Mouse (Mus musculus) neural tube, embryonic 13.5 days (tissue): Measurements from ENCODE around the gene Zfp629. TPM values are rescaled to one million over a fixed set of nuclear protein-coding genes. Genes with fewer than 3 reads are reported as not detected.
A peak's percentile ranks its signal among the peaks of the same experiment; 100 is the strongest.
"Not testable (repeated sequence)": the region's sequence is repeated elsewhere in the genome, so short reads cannot be mapped to it uniquely, and the experiment has no call there.

Experiments used
- ATAC-seq: fragments of 200-750 bp; cut with Nextera tagmentation; 2 replicates; pipeline ENCODE4 v1.8.0; 2017; ENCODE audit warnings: low read depth, mild to moderate bottlenecking, moderate TSS enrichment, moderate library complexity
- H3K27ac ChIP-seq: fragments of 300-500 bp; sonication (generic); replicated peaks from 2 replicates; pipeline ENCODE4 v1.5.1; 2015; ENCODE audit warnings: moderate library complexity, mild to moderate bottlenecking, inconsistent platforms
- H3K27me3 ChIP-seq: fragments of 300-500 bp; sonication (generic); 2 replicates; pipeline ENCODE4 v1.6.1; 2015; ENCODE audit warnings: mild to moderate bottlenecking, inconsistent platforms
- H3K36me3 ChIP-seq: fragments of 300-500 bp; sonication (generic); 2 replicates; pipeline ENCODE4 v1.6.1; 2015; ENCODE audit warnings: mild to moderate bottlenecking, inconsistent platforms
- H3K4me1 ChIP-seq: fragments of 300-500 bp; sonication (generic); replicated peaks from 2 replicates; pipeline ENCODE4 v1.6.1; 2015; ENCODE audit warnings: inconsistent platforms
- H3K4me2 ChIP-seq: fragments of 300-500 bp; sonication (generic); 2 replicates; pipeline ENCODE4 v1.6.1; 2015; ENCODE audit warnings: inconsistent platforms, mild to moderate bottlenecking, moderate library complexity
- H3K4me3 ChIP-seq: fragments of 300-500 bp; sonication (generic); 2 replicates; pipeline ENCODE4 v1.5.1; 2015; ENCODE audit warnings: mild to moderate bottlenecking, inconsistent platforms
- H3K9ac ChIP-seq: fragments of 300-500 bp; sonication (generic); 2 replicates; pipeline ENCODE4 v1.6.1; 2015; ENCODE audit warnings: moderate library complexity, mild to moderate bottlenecking, inconsistent platforms
- H3K9me3 ChIP-seq: fragments of 300-500 bp; sonication (generic); 2 replicates; pipeline ENCODE4 v1.6.1; 2016; ENCODE audit warnings: inconsistent platforms
- WGBS: fragments of 180-500 bp; shearing (Covaris S2); methylation state at CpG from one replicate; pipeline ENCODE4 v1.1.7; 2015; 5-methylcytosine and 5-hydroxymethylcytosine counted together
- polyA plus RNA-seq: library from polyadenylated mRNA; unstranded; fragments of >200 nt; fragmentation: Nextera tagmentation; extraction: Ambion mirVana; gene quantifications from 2 replicates; pipeline ENCODE4 v1.2.1, GENCODE M21; 2015

Zfp629 gene
- polyA plus RNA-seq, 1 experiment from 2014 or later = 23.1 TPM

DNA sequence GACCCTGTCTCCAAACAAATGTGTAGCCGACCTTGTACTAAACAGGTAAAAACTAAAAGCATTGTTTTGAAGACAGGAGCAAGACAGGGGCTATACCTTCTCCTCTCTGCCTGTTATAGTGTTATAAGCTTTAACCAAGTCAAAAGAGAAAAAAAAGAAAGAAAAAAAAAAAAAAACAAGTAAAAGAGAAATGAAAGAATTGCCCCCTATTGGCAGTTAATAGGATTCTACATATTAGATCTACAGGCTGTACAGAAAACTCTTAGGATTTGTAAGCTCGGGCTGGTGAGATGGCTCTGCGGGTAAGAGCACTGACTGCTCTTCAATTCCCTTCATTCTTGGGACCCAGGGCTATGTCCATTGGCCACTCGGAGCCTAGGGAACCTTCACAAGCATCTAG is 26.7 kb upstream of the Zfp629 start:
- no peaks in the 10 kb centered on the region for H3K36me3 ChIP-seq
- H3K4me1 ChIP-seq = peaks cover 5% of the 10 kb centered on the region
- no peak for ATAC-seq
- H3K4me3 ChIP-seq = no peak overlapping the region
- H3K27me3 ChIP-seq = no peaks in the 10 kb centered on the region
- no peaks in the 10 kb centered on the region for H3K9me3 ChIP-seq
- no peak overlapping the region for H3K27ac ChIP-seq
- no peak overlapping the region for H3K9ac ChIP-seq
- WGBS = 74% methylated on average over 4 of the region's 4 CpGs
- H3K4me2 ChIP-seq = no peak overlapping the region

DNA sequence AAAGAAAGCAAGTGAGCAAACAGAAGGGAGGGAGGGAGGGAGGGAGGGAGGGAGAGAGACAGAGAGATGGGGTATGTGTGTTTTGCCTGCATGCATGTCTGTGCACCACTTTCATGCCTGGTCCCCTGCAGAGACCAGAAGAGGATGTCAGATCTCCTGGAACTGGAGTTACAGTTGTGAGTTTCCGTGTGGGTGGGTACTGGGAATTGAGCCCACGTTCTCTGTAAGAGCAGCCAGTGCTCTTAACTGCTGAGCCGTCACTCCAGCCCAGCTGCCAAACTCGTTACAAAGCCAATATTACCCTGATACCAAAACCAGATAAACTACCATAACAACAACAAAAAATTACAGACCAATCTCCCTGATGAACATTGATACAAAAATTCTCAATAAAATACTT is 25.7 kb upstream of the Zfp629 start:
- Histone ChIP-seq H3K4me2 (no peak overlapping the region), H3K9ac (no peak overlapping the region), H3K4me1 (peaks cover 6% of the 10 kb centered on the region), H3K36me3 (no peaks in the 10 kb centered on the region), H3K27ac (no peak overlapping the region), H3K4me3 (no peak overlapping the region), H3K9me3 (no peaks in the 10 kb centered on the region), H3K27me3 (no peaks in the 10 kb centered on the region)
- ATAC-seq = no peak
- WGBS = 61% methylated on average over 4 of the region's 4 CpGs

DNA sequence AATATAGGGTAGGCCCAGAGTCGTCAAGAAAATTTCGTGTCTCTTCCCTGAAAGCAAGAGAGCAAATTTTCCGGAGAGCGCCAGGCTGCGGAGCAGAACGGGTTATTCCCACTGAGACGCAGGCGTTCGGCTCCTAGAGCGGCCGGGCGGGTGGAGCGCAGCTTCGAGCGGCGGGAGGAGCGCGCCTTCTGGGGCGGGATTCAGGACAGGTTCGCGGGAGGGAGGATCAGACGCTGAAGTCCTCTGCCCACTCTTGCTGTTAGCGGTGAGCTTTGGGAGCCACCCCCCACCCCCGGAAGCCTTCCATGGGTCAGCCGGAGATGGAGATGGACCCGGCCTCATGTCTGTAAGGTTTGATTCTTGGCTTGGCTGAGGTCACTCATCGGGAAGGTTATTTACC is 21.4 kb upstream of the Zfp629 start:
- no peaks in the 10 kb centered on the region for H3K36me3 ChIP-seq
- H3K4me3 ChIP-seq = peak overlapping the region; percentile 51
- H3K9ac ChIP-seq = peak overlapping the region; percentile 71
- peaks cover 6% of the 10 kb centered on the region for H3K4me1 ChIP-seq
- no peak overlapping the region for H3K27ac ChIP-seq
- under 1% methylated on average over 27 of the region's 27 CpGs for WGBS
- H3K4me2 ChIP-seq = peak overlapping the region; percentile 68
- no peaks in the 10 kb centered on the region for H3K27me3 ChIP-seq
- peak; percentile 85; the same call in 1 of the 2 replicates for ATAC-seq
- H3K9me3 ChIP-seq = no peaks in the 10 kb centered on the region

DNA sequence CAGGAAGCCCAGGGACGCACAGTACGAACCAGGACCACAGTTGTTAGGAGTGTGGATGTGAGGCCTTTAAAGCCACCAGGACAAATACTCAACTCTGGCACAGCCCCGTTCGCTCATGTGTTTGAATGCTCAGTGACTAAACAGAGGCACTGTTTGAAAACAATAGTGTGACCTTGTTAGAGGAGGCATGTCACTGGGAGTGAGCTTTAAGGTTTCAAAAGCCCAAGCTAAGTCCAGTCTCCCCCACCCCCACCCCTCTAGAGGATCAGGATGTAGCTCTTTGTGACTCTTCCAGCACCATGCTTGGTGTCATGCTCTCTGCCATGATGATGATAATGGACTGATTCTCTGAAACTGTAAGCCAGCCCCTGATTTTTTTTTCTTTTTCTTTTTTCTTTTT is 15.8 kb upstream of the Zfp629 start:
- Histone ChIP-seq H3K36me3 (no peaks in the 10 kb centered on the region), H3K4me2 (no peak overlapping the region), H3K9me3 (no peaks in the 10 kb centered on the region), H3K9ac (no peak overlapping the region), H3K27me3 (no peaks in the 10 kb centered on the region), H3K4me3 (no peak overlapping the region), H3K27ac (no peak overlapping the region), H3K4me1 (no peaks in the 10 kb centered on the region; the same call in 1 of the 2 replicates)
- 62% methylated on average over 4 of the region's 4 CpGs for WGBS
- ATAC-seq = no peak

- H3K4me1 ChIP-seq = no peaks in the 10 kb centered on the region
- no peak overlapping the region for H3K27ac ChIP-seq
- H3K4me3 ChIP-seq = no peak overlapping the region
- ATAC-seq = no peak
- H3K27me3 ChIP-seq = no peaks in the 10 kb centered on the region
- no peaks in the 10 kb centered on the region for H3K9me3 ChIP-seq
- H3K36me3 ChIP-seq = no peaks in the 10 kb centered on the region
- H3K4me2 ChIP-seq = no peak overlapping the region
- H3K9ac ChIP-seq = no peak overlapping the region
- 89% methylated on average over 5 of the region's 5 CpGs for WGBS
Observed at GRCm38 (mm10) chr7:127628646-127629045, 13.0 kb upstream of the Zfp629 start.

GRCm38 (mm10) chr7:127626471-127626870 is 10.9 kb upstream of the Zfp629 start:
- no peaks in the 10 kb centered on the region for H3K27me3 ChIP-seq
- no peak overlapping the region for H3K27ac ChIP-seq
- ATAC-seq = no peak
- no peaks in the 10 kb centered on the region for H3K4me1 ChIP-seq
- H3K4me2 ChIP-seq = no peak overlapping the region
- 85% methylated on average over 4 of the region's 4 CpGs for WGBS
- no peak overlapping the region for H3K9ac ChIP-seq
- H3K4me3 ChIP-seq = no peak overlapping the region
- no peaks in the 10 kb centered on the region for H3K9me3 ChIP-seq
- no peaks in the 10 kb centered on the region for H3K36me3 ChIP-seq

DNA sequence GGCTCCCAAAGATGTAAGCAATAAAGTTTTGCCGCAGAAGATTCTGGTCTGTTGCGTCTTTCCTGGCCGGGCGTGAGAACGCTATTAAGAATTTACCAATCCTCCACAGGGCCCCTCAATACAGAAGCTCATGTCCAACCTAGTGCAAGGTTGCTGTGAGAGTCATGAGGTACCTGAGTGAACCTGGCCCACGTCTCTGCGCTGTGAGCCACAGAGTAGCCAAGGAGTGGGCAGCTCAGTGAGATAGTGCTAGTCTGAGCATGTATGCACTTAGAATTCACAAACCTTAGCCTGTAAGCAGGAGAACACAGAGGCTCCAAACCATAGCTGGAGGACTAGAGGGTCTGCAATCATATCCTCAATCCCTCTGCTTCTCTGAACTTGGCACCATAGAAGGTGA is 10.4 kb upstream of the Zfp629 start:
- H3K4me3 ChIP-seq = no peak overlapping the region
- H3K4me2 ChIP-seq = no peak overlapping the region
- no peak overlapping the region for H3K9ac ChIP-seq
- H3K27me3 ChIP-seq = no peaks in the 10 kb centered on the region
- H3K4me1 ChIP-seq = no peaks in the 10 kb centered on the region
- H3K27ac ChIP-seq = no peak overlapping the region
- WGBS = 96% methylated on average over 7 of the region's 7 CpGs
- no peaks in the 10 kb centered on the region for H3K9me3 ChIP-seq
- no peaks in the 10 kb centered on the region for H3K36me3 ChIP-seq
- no peak for ATAC-seq

GRCm38 (mm10) chr7:127618402-127618801 is 2.8 kb upstream of the Zfp629 start:
- not testable (repeated sequence) for ATAC-seq, H3K4me2 ChIP-seq, H3K27ac ChIP-seq, H3K9ac ChIP-seq, H3K9me3 ChIP-seq, H3K36me3 ChIP-seq, H3K27me3 ChIP-seq, H3K4me3 ChIP-seq
- WGBS = 87% methylated on average over 7 of the region's 8 CpGs
- peaks cover 34% of the 10 kb centered on the region for H3K4me1 ChIP-seq

- 36% methylated on average over 2 of the region's 2 CpGs for WGBS
- no peak overlapping the region for H3K4me2 ChIP-seq
- H3K4me3 ChIP-seq = no peak overlapping the region
- H3K9me3 ChIP-seq = no peaks in the 10 kb centered on the region
- no peak overlapping the region for H3K9ac ChIP-seq
- no peak for ATAC-seq
- H3K27ac ChIP-seq = 0 out of 2 replicates have a peak overlapping the region, but pooled peaks have one; percentile 3
- H3K36me3 ChIP-seq = no peaks in the 10 kb centered on the region
- no peaks in the 10 kb centered on the region for H3K27me3 ChIP-seq
- H3K4me1 ChIP-seq = peaks cover 37% of the 10 kb centered on the region
Observed at GRCm38 (mm10) chr7:127617962-127618361, 2.4 kb upstream of the Zfp629 start.

DNA sequence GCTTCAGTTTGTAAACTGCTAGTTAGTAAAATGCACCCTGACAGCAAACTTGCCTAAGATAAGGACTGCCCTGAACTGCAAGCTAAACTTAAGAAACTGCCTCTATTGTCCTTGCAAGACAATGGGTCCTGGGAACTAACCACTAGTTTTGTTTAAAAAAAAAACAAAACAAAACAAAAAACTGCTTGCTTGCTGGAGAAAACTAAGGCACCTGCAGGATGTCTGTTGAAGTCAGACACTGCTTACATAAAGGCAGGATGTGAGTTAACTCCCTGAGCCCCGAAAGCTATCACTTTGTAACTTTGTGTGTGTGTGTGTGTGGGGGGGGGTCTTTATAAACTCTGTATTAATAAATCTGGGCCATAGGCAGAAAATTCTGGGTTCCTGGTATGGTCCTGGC is 1.3 kb upstream of the Zfp629 start:
- Histone ChIP-seq H3K27ac (no peak overlapping the region), H3K36me3 (peaks cover 7% of the 10 kb centered on the region), H3K9ac (no peak overlapping the region), H3K9me3 (no peaks in the 10 kb centered on the region), H3K4me2 (peak overlapping the region; percentile 92), H3K4me3 (no peak overlapping the region), H3K27me3 (no peaks in the 10 kb centered on the region), H3K4me1 (peaks cover 37% of the 10 kb centered on the region)
- 88% methylated on average over 1 of the region's 1 CpGs for WGBS
- ATAC-seq = no peak

GRCm38 (mm10) chr7:127616336-127616735 is 739 bp upstream of the Zfp629 start:
- Histone ChIP-seq H3K4me3 (peak overlapping the region; percentile 99), H3K27ac (0 out of 2 replicates have a peak overlapping the region, but pooled peaks have one; percentile 24), H3K36me3 (peaks cover 13% of the 10 kb centered on the region), H3K27me3 (no peaks in the 10 kb centered on the region), H3K4me1 (peaks cover 37% of the 10 kb centered on the region), H3K9me3 (no peaks in the 10 kb centered on the region), H3K9ac (peak overlapping the region; percentile 97), H3K4me2 (peak overlapping the region; percentile 92)
- WGBS = 60% methylated on average over 1 of the region's 1 CpGs
- ATAC-seq = no peak

DNA sequence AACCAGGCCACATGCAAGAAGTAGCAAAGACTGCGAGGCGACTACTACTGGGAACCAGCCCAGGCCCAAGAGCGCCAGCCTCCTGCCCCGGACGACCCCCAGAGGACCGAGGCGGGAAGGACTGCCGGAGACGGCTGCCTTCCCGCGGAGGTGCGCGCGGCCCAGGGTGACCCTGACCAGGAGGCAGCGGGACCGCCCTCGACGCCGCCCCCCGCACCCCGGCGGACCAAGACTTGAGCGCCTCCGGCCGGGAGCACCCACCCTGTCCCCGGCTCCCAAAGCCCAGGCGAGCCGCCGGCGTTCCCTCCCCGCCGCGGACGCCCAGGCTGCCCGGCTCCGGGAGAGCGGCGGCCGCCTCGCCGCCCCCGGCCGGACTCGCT is 1.1 kb downstream of the Zfp629 start:
- peak overlapping the region; percentile 99 for H3K4me3 ChIP-seq
- peak overlapping the region; percentile 92 for H3K4me2 ChIP-seq
- peak overlapping the region; percentile 88 for H3K27ac ChIP-seq
- peak overlapping the region; percentile 97 for H3K9ac ChIP-seq
- no peaks in the 10 kb centered on the region for H3K9me3 ChIP-seq
- H3K36me3 ChIP-seq = peaks cover 31% of the 10 kb centered on the region
- H3K27me3 ChIP-seq = no peaks in the 10 kb centered on the region
- H3K4me1 ChIP-seq = peaks cover 37% of the 10 kb centered on the region
- 1% methylated on average over 42 of the region's 44 CpGs for WGBS
- peak; percentile 49 for ATAC-seq

DNA sequence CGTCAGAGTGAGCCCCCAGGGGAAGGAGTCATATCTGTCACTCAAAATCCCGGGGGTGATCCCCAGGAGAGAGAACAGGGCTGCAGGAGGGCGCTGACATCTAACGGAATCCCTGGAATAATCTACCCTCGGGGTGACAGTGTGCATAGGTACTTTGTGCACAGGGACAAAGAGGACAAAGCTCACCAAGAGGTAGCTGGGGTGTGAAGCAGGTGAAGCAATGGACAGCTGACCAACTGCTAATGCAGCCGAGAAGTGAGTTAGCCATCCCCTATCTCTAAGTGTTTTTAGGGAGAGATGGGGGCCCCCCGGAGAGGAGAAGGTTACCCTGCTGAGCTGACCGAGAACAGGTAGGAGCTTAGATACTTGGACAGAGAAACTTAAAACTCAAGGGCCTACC is 1.5 kb downstream of the Zfp629 start:
- H3K4me1 ChIP-seq = peaks cover 37% of the 10 kb centered on the region
- peak overlapping the region; percentile 92 for H3K4me2 ChIP-seq
- H3K4me3 ChIP-seq = peak overlapping the region; percentile 99
- no peak overlapping the region for H3K27ac ChIP-seq
- H3K36me3 ChIP-seq = peaks cover 35% of the 10 kb centered on the region
- H3K27me3 ChIP-seq = no peaks in the 10 kb centered on the region
- WGBS = 22% methylated on average over 8 of the region's 8 CpGs
- no peak for ATAC-seq
- H3K9ac ChIP-seq = peak overlapping the region; percentile 97
- no peaks in the 10 kb centered on the region for H3K9me3 ChIP-seq
